Mouse (Mus musculus) liver, embryonic 14.5 days (tissue): ENCODE data around the gene Cep128. TPM values are rescaled to one million over a fixed set of nuclear protein-coding genes. Genes with fewer than 3 reads are reported as not detected.

Source experiments
- ATAC-seq: fragments of 200-750 bp; cut with Nextera tagmentation; 2 replicates; pipeline ENCODE4 v1.8.0; 2017; ENCODE audit warnings: moderate number of reproducible peaks, mild to moderate bottlenecking, moderate library complexity; ENCODE audit not compliant: insufficient read depth
- DNase-seq, 3 experiments: peaks; one replicate each; pipeline ENCODE4 v3.0.0-alpha.2; 2012 to 2013; ENCODE audit warnings: low read depth in 3 of 3, low spot score in 3 of 3
- H3K27ac ChIP-seq: fragments of 300-500 bp; sonication (generic); 2 replicates; pipeline ENCODE4 v1.5.1; 2014; ENCODE audit warnings: moderate library complexity, mild to moderate bottlenecking, control low read depth, inconsistent platforms
- H3K27me3 ChIP-seq: fragments of 300-500 bp; sonication (generic); 2 replicates; pipeline ENCODE4 v1.6.1; 2014; ENCODE audit warnings: mild to moderate bottlenecking, low read length, moderate library complexity; ENCODE audit not compliant: control insufficient read depth, insufficient read depth
- H3K36me3 ChIP-seq: fragments of 300-500 bp; sonication (generic); replicated peaks from 2 replicates; pipeline ENCODE4 v1.6.1; 2014; ENCODE audit warnings: low read depth; ENCODE audit not compliant: control insufficient read depth, insufficient read depth
- H3K4me1 ChIP-seq, 2 experiments: fragments of 200-500 bp in 1 of 2; fragments of 300-500 bp in 1 of 2; sonication (generic) in 1 of 2; replicated peaks; 2 replicates each; pipeline ENCODE4 v1.6.1; 2012 to 2014; ENCODE audit warnings: antibody characterized with exemption in 1 of 2, inconsistent platforms in 1 of 2, low read length in 1 of 2; ENCODE audit not compliant: control insufficient read depth in 2 of 2, insufficient read depth in 2 of 2
- H3K4me2 ChIP-seq: fragments of 300-500 bp; sonication (generic); 2 replicates; pipeline ENCODE4 v1.6.1; 2014; ENCODE audit warnings: low read depth, mild to moderate bottlenecking, control low read depth, moderate library complexity
- H3K4me3 ChIP-seq, 2 experiments: fragments of 200-500 bp in 1 of 2; fragments of 300-500 bp in 1 of 2; sonication (generic) in 1 of 2; 2 replicates each; pipeline ENCODE4 v1.5.1; 2012 to 2014; ENCODE audit warnings: low read depth in 2 of 2, low read length in 2 of 2, mild to moderate bottlenecking in 2 of 2, control low read depth in 1 of 2, inconsistent platforms in 1 of 2, moderate library complexity in 1 of 2; ENCODE audit not compliant: insufficient read depth in 1 of 2
- H3K9ac ChIP-seq: fragments of 300-500 bp; sonication (generic); replicated peaks from 2 replicates; pipeline ENCODE4 v1.6.1; 2014; ENCODE audit warnings: mild to moderate bottlenecking, control low read depth, moderate library complexity
- H3K9me3 ChIP-seq: fragments of 300-500 bp; sonication (generic); 2 replicates; pipeline ENCODE4 v1.6.1; 2016; ENCODE audit warnings: low read length, mixed read lengths; ENCODE audit not compliant: control insufficient read depth
- CTCF ChIP-seq: IDR thresholded peaks from 2 replicates; pipeline ENCODE4 v1.5.1; 2016; ENCODE audit warnings: antibody characterized with exemption, low read depth, control low read depth
- EP300 ChIP-seq: IDR thresholded peaks from 2 replicates; pipeline ENCODE4 v1.6.1; 2016; ENCODE audit warnings: antibody characterized with exemption, low read depth
- WGBS: fragments of 180-500 bp; shearing (Covaris S2); extraction: QIAGEN DNeasy Blood & Tissue Kit; methylation state at CpG from one replicate; pipeline ENCODE4 v1.1.7; 2014; ENCODE audit not compliant: insufficient replicate concordance; 5-methylcytosine and 5-hydroxymethylcytosine counted together
- polyA plus RNA-seq, 2 experiments: library from polyadenylated mRNA; depleted of rRNA in 1 of 2; stranded (reverse) in 1 of 2; unstranded in 1 of 2; fragments of >200 nt; fragmentation: Nextera tagmentation in 1 of 2; extraction: Ambion mirVana in 1 of 2; gene quantifications; 2 replicates each; pipeline versions ENCODE4 v1.2.1 to v1.2.3; 2012 to 2014

The Cep128 gene
- polyA plus RNA-seq, 2 experiments, result 9.3 to 9.4 TPM

DNA sequence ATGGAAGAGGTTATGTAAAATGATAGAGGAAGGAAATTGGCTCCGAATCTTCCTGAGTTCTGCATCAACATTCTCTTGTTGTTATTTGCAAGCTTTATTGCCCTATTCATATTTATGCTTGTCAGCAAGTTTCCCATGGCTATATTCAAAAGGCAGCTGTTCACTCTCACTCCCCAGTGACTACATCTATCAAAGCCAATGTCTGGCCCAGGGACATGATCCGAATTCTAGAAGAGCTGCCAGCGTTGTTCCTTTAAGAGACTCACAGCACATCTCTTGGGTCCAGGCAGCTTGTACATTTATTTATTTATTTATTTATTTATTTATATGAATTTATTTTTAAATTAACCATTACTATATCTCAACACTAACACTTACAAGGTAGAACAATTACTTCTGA is 235.1 kb downstream of the Cep128 start:
- Histone ChIP-seq H3K4me1 (no peaks in the 10 kb centered on the region), H3K9me3 (no peaks in the 10 kb centered on the region), H3K27me3 (no peaks in the 10 kb centered on the region), H3K36me3 (no peaks in the 10 kb centered on the region), H3K9ac (no peak overlapping the region), H3K4me2 (no peak overlapping the region), H3K4me3 (no peak overlapping the region), H3K27ac (no peak overlapping the region)
- 77% methylated on average over 3 of the region's 3 CpGs for WGBS
- DNase-seq (no peak), ATAC-seq (no peak)
- no peak for TF ChIP-seq EP300
- TF ChIP-seq CTCF, result no peak

- Histone ChIP-seq H3K4me2 (no peak overlapping the region), H3K9me3 (no peaks in the 10 kb centered on the region), H3K27ac (no peak overlapping the region), H3K36me3 (no peaks in the 10 kb centered on the region), H3K4me1 (no peaks in the 10 kb centered on the region), H3K27me3 (no peaks in the 10 kb centered on the region), H3K9ac (no peak overlapping the region), H3K4me3 (no peak overlapping the region)
- DNase-seq (no peak), ATAC-seq (no peak)
- 78% methylated on average over 8 of the region's 8 CpGs for WGBS
- TF ChIP-seq EP300, result no peak
- no peak for TF ChIP-seq CTCF
These were observed 249.3 kb downstream of the Cep128 start for GRCm38 (mm10) chr12:91134740-91135517.

GRCm38 (mm10) chr12:91115054-91115453 is 269.2 kb downstream of the Cep128 start:
- no peak overlapping the region for H3K4me2 ChIP-seq
- no peaks in the 10 kb centered on the region for H3K9me3 ChIP-seq
- H3K4me3 ChIP-seq, result no peak overlapping the region
- DNase-seq (no peak), ATAC-seq (no peak)
- 56% methylated on average over 3 of the region's 3 CpGs for WGBS
- H3K36me3 ChIP-seq, result no peaks in the 10 kb centered on the region
- TF ChIP-seq CTCF (no peak), EP300 (no peak)
- no peaks in the 10 kb centered on the region for H3K27me3 ChIP-seq
- no peak overlapping the region for H3K27ac ChIP-seq
- H3K4me1 ChIP-seq, result no peaks in the 10 kb centered on the region
- H3K9ac ChIP-seq, result no peak overlapping the region

DNA sequence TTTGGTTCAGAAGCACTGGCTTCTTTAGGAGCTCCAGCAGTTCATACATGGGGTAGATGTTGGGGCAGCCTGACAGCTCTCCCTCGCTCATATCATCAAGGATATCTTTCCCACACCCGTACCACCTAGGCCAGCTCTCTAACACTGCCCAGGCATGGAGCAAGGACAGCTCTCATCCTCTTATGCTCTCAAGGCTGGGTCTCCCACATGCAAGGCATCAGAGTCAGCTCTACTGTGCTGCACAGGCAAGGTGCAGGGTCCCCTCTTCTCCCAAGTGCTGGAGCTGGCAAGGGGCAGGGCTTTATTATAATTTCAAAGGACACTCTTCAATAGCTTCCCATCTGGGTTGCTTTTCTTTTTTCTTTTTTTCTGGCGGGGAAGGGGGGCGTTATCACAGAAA is 280.9 kb downstream of the Cep128 start:
- H3K36me3 ChIP-seq, result no peaks in the 10 kb centered on the region
- no peak overlapping the region for H3K4me3 ChIP-seq
- H3K27ac ChIP-seq, result no peak overlapping the region
- H3K9me3 ChIP-seq, result no peaks in the 10 kb centered on the region
- ATAC-seq, result no peak
- no peaks in the 10 kb centered on the region for H3K27me3 ChIP-seq
- DNase-seq, result no peak
- no peaks in the 10 kb centered on the region for H3K4me1 ChIP-seq
- H3K4me2 ChIP-seq, result no peak overlapping the region
- H3K9ac ChIP-seq, result no peak overlapping the region
- 74% methylated on average over 4 of the region's 4 CpGs for WGBS
- TF ChIP-seq CTCF, result no peak
- no peak for TF ChIP-seq EP300

GRCm38 (mm10) chr12:91097869-91098268 is 286.3 kb downstream of the Cep128 start:
- no peak for DNase-seq
- Histone ChIP-seq H3K9ac (no peak overlapping the region), H3K4me2 (no peak overlapping the region), H3K4me3 (no peak overlapping the region), H3K27ac (no peak overlapping the region), H3K9me3 (no peaks in the 10 kb centered on the region), H3K27me3 (no peaks in the 10 kb centered on the region), H3K4me1 (no peaks in the 10 kb centered on the region), H3K36me3 (no peaks in the 10 kb centered on the region)
- TF ChIP-seq CTCF, result no peak
- no peak for TF ChIP-seq EP300
- WGBS, result 74% methylated on average over 6 of the region's 6 CpGs
- ATAC-seq, result no peak
